Mouse (Mus musculus) naive thymus-derived CD4-positive, alpha-beta T cell, adult 2 months (primary cell): ENCODE measurements around the gene Cntrob.

Experiments used
- DNase-seq: peaks from one replicate; pipeline ENCODE4 v3.0.0-alpha.2; 2011; ENCODE audit warnings: low read depth

The Cntrob gene

DNA sequence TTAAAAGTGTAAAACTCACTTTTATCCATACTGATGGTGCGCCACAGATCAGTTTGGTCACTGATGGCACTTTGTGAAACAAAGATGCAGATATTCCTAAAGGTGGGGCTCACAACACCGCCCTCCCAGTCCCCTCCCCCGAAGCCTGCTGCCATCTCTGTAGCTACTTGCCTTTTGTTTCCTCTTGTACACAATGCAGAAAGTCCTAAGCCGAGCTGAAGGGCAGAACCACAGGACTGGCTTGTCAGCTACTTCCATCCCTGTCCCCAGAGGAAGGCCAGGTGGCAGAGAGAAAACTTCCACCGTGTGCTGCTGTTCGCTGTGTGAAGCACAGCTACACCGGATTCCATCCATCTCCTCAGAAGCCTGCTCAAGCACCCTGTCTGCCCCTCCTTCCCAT, 25.3 kb downstream of the Cntrob start:
- DNase-seq: no peak

GRCm38 (mm10) chr11:69297799-69298198, 25.8 kb downstream of the Cntrob start:
- DNase-seq: no peak

DNA sequence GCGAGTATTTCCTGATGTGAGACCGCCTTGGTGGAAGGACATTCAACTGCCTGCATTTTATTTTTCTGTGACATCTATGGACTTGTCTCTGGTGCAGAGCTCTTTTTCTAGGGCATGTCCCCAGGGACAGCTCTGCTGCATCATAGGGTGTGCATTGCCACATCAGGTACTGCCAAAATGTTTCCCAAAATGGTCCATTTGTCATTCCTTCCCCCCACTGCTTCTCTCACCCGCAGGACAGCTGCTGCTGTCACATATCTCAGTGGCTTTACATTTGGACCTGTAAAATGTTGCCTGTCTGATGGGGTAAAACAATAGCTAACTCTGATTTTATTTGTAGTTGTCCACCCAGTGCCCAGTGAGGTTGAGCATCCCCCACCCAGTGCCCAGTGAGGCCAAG, 28.3 kb downstream of the Cntrob start:
- DNase-seq: no peak

GRCm38 (mm10) chr11:69291111-69291510, 32.5 kb downstream of the Cntrob start:
- DNase-seq: no peak

GRCm38 (mm10) chr11:69277267-69277666, 46.3 kb downstream of the Cntrob start:
- DNase-seq: no peak

DNA sequence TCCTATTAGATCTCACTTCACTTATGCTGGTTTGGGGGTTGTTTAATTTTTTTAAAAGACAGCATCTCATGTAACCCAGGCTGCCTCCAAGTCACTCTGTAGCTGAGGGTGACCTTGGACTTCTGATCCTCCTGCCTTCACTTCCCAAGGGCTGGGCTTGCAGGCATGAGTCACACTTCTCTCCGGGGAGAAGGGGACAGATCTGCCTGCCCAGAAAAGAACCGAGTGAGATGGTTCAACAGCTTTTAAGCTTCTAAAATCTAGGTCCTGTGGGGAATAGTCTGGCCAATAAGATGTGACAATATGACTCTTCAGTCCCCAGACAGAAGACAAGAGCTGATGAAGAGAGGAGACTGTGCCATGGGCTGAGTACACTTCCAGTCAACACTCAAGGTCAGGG, 47.5 kb downstream of the Cntrob start:
- no peak for DNase-seq

DNA sequence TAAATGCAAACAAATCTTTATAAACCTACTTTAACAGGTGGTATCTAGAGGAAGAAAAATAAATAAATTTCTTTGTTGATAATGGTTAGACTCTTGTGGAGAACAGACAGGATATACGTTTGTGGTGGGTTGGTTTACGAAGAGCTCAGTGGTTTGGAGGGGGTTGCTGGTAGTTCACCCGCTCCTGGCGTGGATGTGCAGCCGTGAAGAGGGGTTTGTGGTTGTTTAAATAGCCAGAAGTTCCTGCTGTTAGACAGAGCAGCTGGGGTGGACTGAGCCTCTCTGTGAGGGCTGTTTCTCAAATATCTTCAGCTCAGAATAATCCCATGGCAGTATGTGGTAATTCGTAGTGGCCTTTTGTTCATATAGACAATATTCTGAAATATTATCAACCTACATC, 47.9 kb downstream of the Cntrob start:
- no peak for DNase-seq

- peak; percentile 91 for DNase-seq
These were observed 51.3 kb downstream of the Cntrob start for GRCm38 (mm10) chr11:69272122-69272740.

GRCm38 (mm10) chr11:69269575-69269974, 54.0 kb downstream of the Cntrob start:
- peak; percentile 86 for DNase-seq

GRCm38 (mm10) chr11:69268100-69268499, 55.5 kb downstream of the Cntrob start:
- DNase-seq: peak; percentile 28

DNA sequence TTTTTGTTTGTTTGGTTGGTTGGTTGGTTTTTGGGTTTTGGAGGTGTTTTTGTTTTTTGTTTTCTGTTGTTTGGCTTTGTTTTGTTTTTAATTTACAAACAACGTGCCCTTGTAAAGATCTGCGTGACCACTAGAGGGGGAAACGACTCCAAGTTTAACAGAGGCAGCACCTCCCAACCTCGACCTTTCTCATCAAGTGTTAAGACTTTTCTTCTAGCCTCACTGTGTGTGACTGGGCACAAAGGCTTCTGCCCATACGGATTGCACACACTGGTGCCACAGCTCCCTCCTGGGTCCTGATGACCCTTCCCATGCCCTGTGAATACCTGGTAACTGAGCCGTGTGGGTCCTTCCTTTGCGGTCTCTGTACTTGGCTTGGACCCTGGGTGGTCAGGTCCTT, 56.2 kb downstream of the Cntrob start:
- DNase-seq: peak; percentile 70

DNA sequence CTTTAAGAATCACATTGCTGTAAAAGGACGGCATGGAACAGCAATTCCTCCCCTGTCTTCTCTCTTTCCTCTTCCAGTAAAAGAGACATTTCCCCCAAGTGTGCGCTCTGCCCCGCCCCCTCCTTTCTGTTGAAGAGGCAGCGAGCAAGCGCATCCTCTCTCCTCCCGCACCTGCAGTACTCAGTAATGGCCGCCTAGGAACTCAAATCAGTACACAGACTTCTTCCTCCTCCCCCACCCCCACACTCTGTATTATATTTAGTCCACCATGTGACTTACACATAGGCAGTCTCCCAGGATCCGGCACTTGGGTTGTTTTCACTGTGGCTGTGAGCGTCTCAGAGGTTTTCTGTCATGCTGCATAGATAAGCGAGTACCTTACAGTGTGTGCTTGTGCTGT, 57.3 kb downstream of the Cntrob start:
- DNase-seq: peak; percentile 79

DNA sequence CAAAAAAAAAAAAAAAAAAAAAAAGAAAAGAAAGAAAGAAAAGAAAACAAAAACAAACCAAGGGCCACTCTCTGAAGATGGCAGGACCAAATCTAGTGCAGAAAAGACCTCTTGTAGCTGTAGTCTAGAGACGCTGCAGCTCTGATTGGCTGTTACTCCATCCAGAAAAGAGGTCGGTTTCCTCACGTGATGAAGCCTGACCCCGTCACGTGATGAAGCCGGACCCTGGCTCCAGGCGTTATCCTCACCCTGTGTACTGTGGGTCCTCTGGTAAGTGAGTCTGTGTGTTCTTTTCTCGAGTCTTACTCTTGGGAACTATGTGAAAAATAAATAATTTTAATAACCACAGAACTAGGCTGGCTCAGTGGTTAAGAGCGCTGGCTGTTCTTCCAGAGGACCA, 58.2 kb downstream of the Cntrob start:
- no peak for DNase-seq

GRCm38 (mm10) chr11:69264276-69264675, 59.3 kb downstream of the Cntrob start:
- no peak for DNase-seq

GRCm38 (mm10) chr11:69260111-69260510, 63.5 kb downstream of the Cntrob start:
- DNase-seq: no peak

GRCm38 (mm10) chr11:69258287-69258686, 65.3 kb downstream of the Cntrob start:
- DNase-seq: peak; percentile 89

GRCm38 (mm10) chr11:69257807-69258206, 65.8 kb downstream of the Cntrob start:
- DNase-seq: peak; percentile 87

DNA sequence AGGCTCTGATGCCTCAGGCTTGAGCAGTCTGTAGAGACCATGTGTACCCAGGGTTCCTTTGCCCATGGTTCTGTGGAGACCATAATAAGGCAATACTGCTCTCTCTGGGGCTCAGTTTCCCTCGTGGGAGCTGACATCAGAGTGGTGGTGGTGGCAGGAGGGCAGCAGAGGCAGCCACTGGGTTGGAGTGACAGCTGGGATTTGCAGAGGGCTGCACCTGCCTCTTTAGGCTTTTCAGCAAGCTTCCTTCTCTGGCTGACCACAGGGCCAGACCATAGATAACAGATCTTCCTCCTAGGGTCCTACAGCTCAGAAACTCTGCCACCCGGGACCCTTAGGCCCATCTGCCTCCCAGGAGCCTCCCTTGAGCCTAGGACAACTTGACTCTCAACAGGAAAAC, 66.5 kb downstream of the Cntrob start:
- DNase-seq: no peak

GRCm38 (mm10) chr11:69254808-69255207, 68.8 kb downstream of the Cntrob start:
- DNase-seq: no peak

- DNase-seq: no peak
These were observed 70.4 kb downstream of the Cntrob start for GRCm38 (mm10) chr11:69253131-69253530.

DNA sequence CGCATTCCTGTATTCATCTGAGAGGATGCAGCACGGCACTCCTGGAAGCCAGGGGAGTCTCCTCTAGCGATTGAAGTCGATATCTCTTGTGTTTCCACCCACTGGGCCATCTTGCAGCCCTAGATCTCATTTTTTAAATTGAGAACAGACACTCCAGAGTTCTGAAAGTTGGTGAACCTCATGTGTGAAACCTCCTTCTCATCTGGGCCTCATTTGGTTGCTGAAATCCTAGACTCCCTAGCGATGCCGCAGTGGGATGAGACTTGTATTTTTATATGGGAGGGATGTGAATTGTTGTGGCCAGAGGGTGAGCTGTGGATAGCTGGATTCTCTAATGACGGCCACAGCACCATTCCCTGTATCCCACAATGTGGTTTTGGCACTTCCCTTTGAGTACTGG, 71.6 kb downstream of the Cntrob start:
- DNase-seq: no peak

GRCm38 (mm10) chr11:69251135-69251842, 72.3 kb downstream of the Cntrob start:
- no peak for DNase-seq

GRCm38 (mm10) chr11:69250106-69250505, 73.5 kb downstream of the Cntrob start:
- DNase-seq: no peak
